Mouse (Mus musculus) liver, postnatal 0 days (tissue): ENCODE results near the gene Cyp2c23. TPM values are rescaled to one million over a fixed set of nuclear protein-coding genes. Genes with fewer than 3 reads are reported as not detected.
A peak's percentile ranks its signal among the peaks of the same experiment; 100 is the strongest.

Experiments used
- ATAC-seq: fragments of 200-750 bp; cut with Nextera tagmentation; 2 replicates; pipeline ENCODE4 v1.8.0; 2017; ENCODE audit warnings: mild to moderate bottlenecking, moderate library complexity
- DNase-seq: peaks from one replicate; pipeline ENCODE4 v3.0.0-alpha.2; 2016
- H3K27ac ChIP-seq: fragments of 300-500 bp; sonication (generic); 2 replicates; pipeline ENCODE4 v1.5.1; 2014; ENCODE audit warnings: antibody characterized with exemption, moderate library complexity, mild to moderate bottlenecking, low read depth
- H3K27me3 ChIP-seq: fragments of 300-500 bp; sonication (generic); 2 replicates; pipeline ENCODE4 v1.6.1; 2014; ENCODE audit warnings: low read length, control low read depth, mixed read lengths; ENCODE audit not compliant: insufficient read depth
- H3K36me3 ChIP-seq: fragments of 300-500 bp; sonication (generic); replicated peaks from 2 replicates; pipeline ENCODE4 v1.6.1; 2014; ENCODE audit warnings: mild to moderate bottlenecking, control low read depth, low read length, moderate library complexity, mixed read lengths; ENCODE audit not compliant: insufficient read depth
- H3K4me1 ChIP-seq: fragments of 300-500 bp; sonication (generic); 2 replicates; pipeline ENCODE4 v1.6.1; 2014; ENCODE audit warnings: antibody characterized with exemption, mild to moderate bottlenecking, control low read depth; ENCODE audit not compliant: insufficient read depth
- H3K4me2 ChIP-seq: fragments of 300-500 bp; sonication (generic); 2 replicates; pipeline ENCODE4 v1.6.1; 2014; ENCODE audit warnings: low read depth, mild to moderate bottlenecking, low read length, moderate library complexity, mixed read lengths
- H3K4me3 ChIP-seq: fragments of 300-500 bp; sonication (generic); 2 replicates; pipeline ENCODE4 v1.5.1; 2014; ENCODE audit warnings: low read depth, low read length
- H3K9ac ChIP-seq: fragments of 300-500 bp; sonication (generic); replicated peaks from 2 replicates; pipeline ENCODE4 v1.6.1; 2014; ENCODE audit warnings: mild to moderate bottlenecking, moderate library complexity
- H3K9me3 ChIP-seq: fragments of 300-500 bp; sonication (generic); 2 replicates; pipeline ENCODE4 v1.6.1; 2016; ENCODE audit warnings: mild to moderate bottlenecking, control low read depth, low read length, mixed read lengths
- CTCF ChIP-seq: sonication (generic); IDR thresholded peaks from 2 replicates; pipeline ENCODE4 v1.5.1; 2016; ENCODE audit warnings: antibody characterized with exemption, low read depth
- EP300 ChIP-seq: IDR thresholded peaks from 2 replicates; pipeline ENCODE4 v1.6.1; 2016; ENCODE audit warnings: antibody characterized with exemption, low read depth, mild to moderate bottlenecking
- WGBS: fragments of 180-500 bp; shearing (Covaris S2); extraction: QIAGEN DNeasy Blood & Tissue Kit; methylation state at CpG from one replicate; pipeline ENCODE4 v1.1.7; 2014; ENCODE audit not compliant: insufficient replicate concordance; 5-methylcytosine and 5-hydroxymethylcytosine counted together
- polyA plus RNA-seq: library from polyadenylated mRNA; unstranded; fragments of >200 nt; fragmentation: Nextera tagmentation; extraction: Ambion mirVana; gene quantifications from 2 replicates; pipeline ENCODE4 v1.2.1, GENCODE M21; 2015

The Cyp2c23 gene
- polyA plus RNA-seq, 1 experiment from 2014 or later, result 75.8 TPM

DNA sequence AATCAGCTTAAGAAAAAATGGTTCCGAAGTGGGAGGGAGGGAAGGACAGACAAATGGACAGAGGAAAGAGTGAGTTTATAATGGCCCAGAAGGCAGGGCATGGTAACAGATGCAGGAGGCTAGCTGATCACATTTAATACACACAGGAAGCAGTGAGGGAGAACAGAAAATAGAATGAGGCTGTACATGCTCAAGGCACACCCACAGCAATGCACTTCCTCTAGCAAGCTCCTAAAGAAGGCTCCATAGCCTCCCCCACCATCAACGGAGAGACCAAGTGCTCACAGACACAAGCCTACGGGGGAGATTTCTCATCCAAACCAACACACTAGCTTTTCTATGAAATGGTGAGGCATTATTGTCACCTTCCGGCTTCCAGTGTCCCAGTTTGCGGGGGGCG is 54.8 kb downstream of the Cyp2c23 start:
- 78% methylated on average over 6 of the region's 6 CpGs for WGBS
- H3K27me3 ChIP-seq, result no peaks in the 10 kb centered on the region
- H3K4me3 ChIP-seq, result no peak overlapping the region
- H3K9ac ChIP-seq, result no peak overlapping the region
- H3K4me2 ChIP-seq, result no peak overlapping the region
- DNase-seq, result no peak
- TF ChIP-seq CTCF, result no peak
- no peaks in the 10 kb centered on the region for H3K9me3 ChIP-seq
- no peak for ATAC-seq
- no peak overlapping the region for H3K27ac ChIP-seq
- no peaks in the 10 kb centered on the region for H3K4me1 ChIP-seq
- H3K36me3 ChIP-seq, result 0 out of 2 replicates have a peak, but pooled peaks cover 3% of the 10 kb centered on the region

DNA sequence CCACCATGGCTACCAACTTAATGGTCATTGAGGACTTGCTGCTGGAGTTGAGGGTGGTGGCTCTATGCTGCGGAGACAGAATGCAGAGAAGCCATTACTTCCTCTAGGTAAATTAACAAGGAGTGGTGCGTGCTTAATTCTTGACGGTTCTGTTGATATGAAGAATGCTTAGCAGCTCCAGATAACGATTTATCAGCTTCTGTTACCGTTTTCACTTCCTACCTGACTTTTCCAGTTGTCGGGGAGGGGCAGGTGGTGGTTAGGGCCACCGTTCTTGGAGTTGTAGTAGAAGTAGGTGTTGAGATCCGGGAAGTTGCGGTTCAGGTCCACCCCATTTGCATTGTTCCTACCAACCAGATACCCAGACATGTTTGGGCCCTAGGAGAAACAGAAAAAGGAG is 55.3 kb downstream of the Cyp2c23 start:
- Histone ChIP-seq H3K27me3 (no peaks in the 10 kb centered on the region), H3K4me3 (no peak overlapping the region), H3K4me2 (no peak overlapping the region), H3K4me1 (no peaks in the 10 kb centered on the region), H3K36me3 (0 out of 2 replicates have a peak, but pooled peaks cover 3% of the 10 kb centered on the region), H3K9me3 (no peaks in the 10 kb centered on the region), H3K9ac (no peak overlapping the region), H3K27ac (no peak overlapping the region)
- WGBS, result 66% methylated on average over 9 of the region's 9 CpGs
- ATAC-seq, result no peak
- no peak for TF ChIP-seq EP300
- no peak for TF ChIP-seq CTCF
- no peak for DNase-seq

DNA sequence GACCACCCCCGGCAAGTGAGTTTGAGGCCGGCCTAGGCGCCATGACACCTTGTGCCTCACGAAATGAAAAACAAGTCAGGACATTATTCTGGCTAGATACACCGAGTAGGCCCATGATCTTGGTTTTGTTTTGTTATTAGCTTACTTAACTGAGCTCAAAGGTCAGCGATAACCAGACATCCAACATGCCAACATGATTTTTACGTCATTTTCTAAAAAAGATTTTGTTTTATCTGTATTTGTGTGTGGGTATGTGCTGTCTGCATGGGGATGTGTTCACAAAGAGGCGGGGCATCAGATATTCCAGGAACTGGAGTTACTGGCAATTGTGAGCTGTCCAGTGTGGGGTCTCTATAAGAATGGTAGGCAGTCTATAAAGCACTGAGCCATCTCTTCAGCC is 56.9 kb downstream of the Cyp2c23 start:
- WGBS, result 80% methylated on average over 8 of the region's 8 CpGs
- no peak for DNase-seq
- Histone ChIP-seq H3K4me2 (no peak overlapping the region), H3K4me3 (no peak overlapping the region), H3K9me3 (no peaks in the 10 kb centered on the region), H3K9ac (no peak overlapping the region), H3K36me3 (0 out of 2 replicates have a peak, but pooled peaks cover 3% of the 10 kb centered on the region), H3K27ac (no peak overlapping the region), H3K27me3 (no peaks in the 10 kb centered on the region), H3K4me1 (no peaks in the 10 kb centered on the region)
- no peak for ATAC-seq
- no peak for TF ChIP-seq EP300
- no peak for TF ChIP-seq CTCF

DNA sequence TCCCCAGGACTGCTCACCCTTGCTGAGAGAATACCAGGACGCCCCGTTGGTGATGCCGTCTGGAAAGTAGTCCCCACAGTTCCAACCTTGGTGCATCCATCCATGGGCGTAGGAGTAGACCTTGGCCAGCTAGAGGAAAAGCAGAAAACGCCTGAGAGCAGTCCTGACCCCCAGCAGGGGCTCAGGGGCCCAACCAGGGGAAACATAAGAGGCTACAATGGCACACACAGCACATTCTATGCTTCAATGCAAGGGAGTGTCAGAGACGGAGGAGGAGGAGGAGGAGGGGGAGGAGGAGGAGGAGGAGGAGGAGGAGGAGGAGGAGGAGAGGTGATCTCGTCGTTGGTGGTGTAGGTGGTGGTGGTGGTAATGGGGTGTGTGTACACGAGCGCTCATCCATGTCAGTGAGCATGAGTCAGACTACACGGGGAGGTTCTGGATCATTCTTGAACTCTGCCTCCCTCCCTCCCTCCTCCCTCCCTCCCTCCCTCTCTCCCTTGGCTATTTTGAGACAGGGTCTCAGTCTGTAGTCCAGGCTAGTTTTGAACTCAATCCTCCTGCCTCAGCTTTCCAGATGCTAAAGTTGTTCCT is 60.5 kb downstream of the Cyp2c23 start:
- H3K36me3 ChIP-seq, result 0 out of 2 replicates have a peak, but pooled peaks cover 3% of the 10 kb centered on the region
- WGBS, result 68% methylated on average over 10 of the region's 11 CpGs
- TF ChIP-seq EP300 (no peak), CTCF (no peak)

DNA sequence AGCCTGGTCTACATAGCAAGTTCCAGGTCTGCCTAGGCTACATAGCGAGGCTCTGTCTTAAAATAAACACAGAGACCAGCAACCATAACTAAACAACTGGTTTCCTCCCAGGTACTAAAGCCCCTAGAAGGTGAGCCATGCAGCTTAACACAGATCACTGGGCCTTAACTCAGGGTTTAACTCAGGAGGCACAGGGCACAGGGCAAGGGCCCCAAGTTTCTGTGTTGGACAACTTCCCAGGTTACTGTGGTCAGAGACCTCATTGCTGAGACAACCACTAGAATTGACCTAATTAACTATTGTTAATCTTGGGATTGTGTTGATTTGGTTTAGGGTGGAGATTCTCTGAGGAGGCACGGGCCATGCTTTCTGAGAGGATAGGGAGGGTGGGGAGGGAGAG is 62.5 kb downstream of the Cyp2c23 start:
- Histone ChIP-seq H3K4me3 (no peak overlapping the region), H3K27me3 (no peaks in the 10 kb centered on the region), H3K27ac (no peak overlapping the region), H3K9me3 (no peaks in the 10 kb centered on the region), H3K36me3 (0 out of 2 replicates have a peak, but pooled peaks cover 3% of the 10 kb centered on the region), H3K4me1 (no peaks in the 10 kb centered on the region), H3K9ac (no peak overlapping the region), H3K4me2 (no peak overlapping the region)
- WGBS, result 78% methylated on average over 2 of the region's 2 CpGs
- TF ChIP-seq EP300 (no peak), CTCF (no peak)
- DNase-seq (no peak), ATAC-seq (no peak)

More for the DNA sequence above, 60.5 kb downstream of the Cyp2c23 start:
- no peak for ATAC-seq
- Histone ChIP-seq H3K4me2 (no peak overlapping the region), H3K4me1 (no peaks in the 10 kb centered on the region), H3K27me3 (no peaks in the 10 kb centered on the region), H3K27ac (no peak overlapping the region), H3K4me3 (no peak overlapping the region), H3K9me3 (no peaks in the 10 kb centered on the region), H3K9ac (no peak overlapping the region)
- no peak for DNase-seq

DNA sequence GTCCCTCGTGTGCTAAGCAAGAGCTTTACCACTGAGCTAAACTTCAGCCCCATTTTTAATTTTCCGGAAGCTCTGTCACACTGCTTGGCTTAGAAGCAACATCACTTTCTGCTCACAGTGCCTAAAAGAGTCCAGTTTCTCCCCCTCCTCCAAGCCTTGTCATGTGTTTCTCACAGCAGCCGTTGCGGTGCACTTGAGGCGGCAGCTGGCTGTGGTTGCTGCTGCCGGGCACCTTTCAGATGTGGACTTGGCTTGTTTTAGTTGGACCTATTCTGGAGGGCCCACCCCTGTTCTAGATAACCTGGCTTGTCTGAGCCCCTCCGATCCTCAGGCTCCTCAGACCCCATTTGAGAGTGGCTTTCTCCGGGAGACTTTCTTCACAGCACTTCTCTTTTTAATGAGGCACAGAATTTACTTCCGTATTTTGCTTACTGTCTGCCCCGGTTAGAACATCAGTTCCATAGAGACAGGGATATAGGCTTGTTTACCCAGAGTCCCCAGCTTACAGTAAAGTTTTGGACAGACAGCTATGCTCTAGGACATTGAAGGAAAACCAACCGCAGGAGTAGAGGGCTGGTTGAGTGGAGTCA is 63.4 kb downstream of the Cyp2c23 start:
- Histone ChIP-seq H3K4me3 (no peak overlapping the region), H3K9me3 (no peaks in the 10 kb centered on the region), H3K27ac (0 out of 2 replicates have a peak overlapping the region, but pooled peaks have one; percentile 60), H3K36me3 (0 out of 2 replicates have a peak, but pooled peaks cover 3% of the 10 kb centered on the region), H3K9ac (0 out of 2 replicates have a peak overlapping the region, but pooled peaks have one; percentile 30), H3K4me1 (no peaks in the 10 kb centered on the region), H3K4me2 (peak overlapping the region; percentile 56), H3K27me3 (no peaks in the 10 kb centered on the region)
- ATAC-seq (peak; percentile 25; the same call in 1 of the 2 replicates), DNase-seq (no peak)
- 53% methylated on average over 11 of the region's 11 CpGs for WGBS
- TF ChIP-seq CTCF, result no peak
